ENCODE assay signal across 8 mouse cellular contexts in the genomic region with DNA sequence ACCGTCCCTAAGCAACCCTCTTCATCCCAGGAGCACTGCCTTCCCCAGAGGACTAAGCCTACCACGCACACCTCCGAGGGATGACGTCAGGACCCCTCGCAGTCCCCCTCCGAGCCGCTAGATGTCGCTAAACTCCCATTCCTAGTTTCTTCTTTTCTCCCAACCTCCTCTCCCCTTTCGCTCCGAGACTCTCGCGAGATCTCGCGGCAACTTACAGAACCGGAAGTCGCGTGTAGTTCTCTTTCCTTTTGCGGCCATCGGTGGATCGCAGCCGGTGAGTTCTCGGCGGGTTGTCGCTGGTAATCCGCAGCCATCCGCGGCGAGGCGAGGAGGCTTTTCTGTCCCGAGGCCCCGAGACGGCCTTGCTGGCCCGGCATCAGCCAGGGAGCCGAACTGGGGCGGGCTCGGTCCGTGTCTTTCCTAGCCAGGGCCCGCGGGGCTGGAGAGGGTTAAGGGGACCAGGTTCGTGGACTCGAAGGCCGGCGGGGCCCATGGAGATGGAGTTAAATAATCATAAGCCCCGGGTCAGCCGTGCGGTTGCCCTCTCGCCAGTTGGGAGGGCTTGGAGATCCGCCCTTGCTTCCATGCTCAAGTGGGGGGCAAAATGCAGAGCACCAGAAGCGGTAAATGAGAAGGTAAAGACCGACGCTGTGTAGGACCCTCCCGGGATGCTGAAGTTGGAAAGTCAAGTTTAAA. TPM values are rescaled to one million over a fixed set of nuclear protein-coding genes. Genes with fewer than 3 reads are reported as not detected.
DNase-seq lines count a peak whose midpoint lies in the region; ATAC-seq and TF ChIP-seq lines count a peak whose summit lies in the region.

A gene (plus strand): TSS at position 233 of the 696 bp plus-strand sequence.

- H3K27ac ChIP-seq in CH12.LX (ENCODE audit: insufficient read depth, low read depth): peak within 1 kb of the TSS; percentile 32
- H3K27ac ChIP-seq in forebrain, embryonic 11.5 days (ENCODE audit: low read depth, low read length): peak within 1 kb of the TSS; percentile 85
- peak within 1 kb of the TSS; percentile 87 for H3K27ac ChIP-seq in heart, embryonic 16.5 days (ENCODE audit: low read length)
- H3K27ac ChIP-seq in liver, embryonic 15.5 days (replicated peaks): peak within 1 kb of the TSS; percentile 81
- H3K27ac ChIP-seq in neural tube, embryonic 12.5 days: peak within 1 kb of the TSS; percentile 86

- peak; percentile 91 for ATAC-seq in forebrain, embryonic 11.5 days (replicated peaks; ENCODE audit: low FRiP score)
- ATAC-seq in heart, embryonic 16.5 days (replicated peaks; ENCODE audit: extremely low read depth, insufficient read depth, low FRiP score): peak; percentile 82
- peak; percentile 79 for ATAC-seq in liver, embryonic 15.5 days (ENCODE audit: insufficient read depth)
- ATAC-seq in neural tube, embryonic 12.5 days (ENCODE audit: low FRiP score, low read depth): peak; percentile 92

- TF ChIP-seq EP300 in CH12.LX (IDR thresholded peaks at IDR 0.05; ENCODE audit: low read length): no peak

- peak within 1 kb of the TSS; percentile 100 for H3K9ac ChIP-seq in CH12.LX (ENCODE audit: insufficient read depth, low read depth)
- peak within 1 kb of the TSS; percentile 98 for H3K9ac ChIP-seq in forebrain, embryonic 11.5 days (ENCODE audit: low read length)
- peak within 1 kb of the TSS; percentile 94 for H3K9ac ChIP-seq in heart, embryonic 16.5 days (ENCODE audit: low read length)
- H3K9ac ChIP-seq in liver, embryonic 15.5 days: peak within 1 kb of the TSS; percentile 88
- peak within 1 kb of the TSS; percentile 92 for H3K9ac ChIP-seq in neural tube, embryonic 12.5 days

- dilution Hi-C loops in CH12.LX (cut with MboI; ENCODE audit: extremely low pct_ligation_motif_present, extremely low pct_unique_long_range_greater_than_20kb, low sequenced_read_pairs): no loop called here

- DNase-seq in CH12.LX (ENCODE audit: extremely low read depth): peak; percentile 100
- DNase-seq in c-Kit-positive CD71-positive TER-119-negative erythroid progenitor cells, embryonic 14.5 days (ENCODE audit: low read depth): peak; percentile 99
- peak; percentile 99 for DNase-seq in forebrain, embryonic 11.5 days (ENCODE audit: low spot score)
- DNase-seq in kidney, postnatal 36 days: peak; percentile 99
- peak; percentile 99 for DNase-seq in telencephalon, adult 2 months (ENCODE audit: low read depth, low spot score)

- peaks cover 19% of the 10 kb centered on the region for H3K79me2 ChIP-seq in CH12.LX (replicated peaks; ENCODE audit: control insufficient read depth, extremely low read depth, insufficient read depth, poor library complexity, severe bottlenecking)

- TF ChIP-seq RAD21 in CH12.LX (IDR thresholded peaks at IDR 0.05; ENCODE audit: low read depth, low read length): no peak

- H3K4me2 ChIP-seq in CH12.LX (ENCODE audit: insufficient read depth, low read depth, poor library complexity, severe bottlenecking): peak within 1 kb of the TSS; percentile 80
- H3K4me2 ChIP-seq in forebrain, embryonic 11.5 days (ENCODE audit: low read depth, low read length, severe bottlenecking): peak within 1 kb of the TSS; percentile 70
- peak within 1 kb of the TSS; percentile 79 for H3K4me2 ChIP-seq in heart, embryonic 16.5 days (ENCODE audit: low read depth, low read length)
- peak within 1 kb of the TSS; percentile 79 for H3K4me2 ChIP-seq in liver, embryonic 15.5 days
- H3K4me2 ChIP-seq in neural tube, embryonic 12.5 days (replicated peaks): peak within 1 kb of the TSS; percentile 81

- peak; percentile 94 to 98 for TF ChIP-seq CTCF in CH12.LX (conservative IDR thresholded peaks at IDR 0.05 in 1 of 2, IDR thresholded peaks at IDR 0.05 in 1 of 2; ENCODE audit: low read depth in 2 of 2, low read length in 2 of 2)

- H3K4me3 ChIP-seq in CH12.LX (replicated peaks in 1 of 3; ENCODE audit: low read depth in 2 of 3, low read length in 2 of 3, poor library complexity in 1 of 3): peak within 1 kb of the TSS; percentile 71 to 92 (median 78)
- H3K4me3 ChIP-seq in forebrain, embryonic 11.5 days (ENCODE audit: low read depth, low read length): peak within 1 kb of the TSS; percentile 97
- H3K4me3 ChIP-seq in heart, embryonic 16.5 days (ENCODE audit: low read length): peak within 1 kb of the TSS; percentile 98
- peak within 1 kb of the TSS; percentile 91 for H3K4me3 ChIP-seq in liver, embryonic 15.5 days (replicated peaks)
- peak within 1 kb of the TSS; percentile 92 for H3K4me3 ChIP-seq in neural tube, embryonic 12.5 days

- peaks cover 5% of the 10 kb centered on the region for H3K9me3 ChIP-seq in CH12.LX (replicated peaks; ENCODE audit: low read length)
- H3K9me3 ChIP-seq in forebrain, embryonic 11.5 days (ENCODE audit: control insufficient read depth, low read length): no peaks in the 10 kb centered on the region
- no peaks in the 10 kb centered on the region for H3K9me3 ChIP-seq in heart, embryonic 16.5 days (replicated peaks; ENCODE audit: control insufficient read depth, low read length)
- no peaks in the 10 kb centered on the region for H3K9me3 ChIP-seq in liver, embryonic 15.5 days (replicated peaks)
- no peaks in the 10 kb centered on the region for H3K9me3 ChIP-seq in neural tube, embryonic 12.5 days

- WGBS in forebrain, embryonic 11.5 days: under 1% methylated on average over 52 of the region's 52 CpGs
- WGBS in heart, embryonic 16.5 days: under 1% methylated on average over 52 of the region's 52 CpGs
- WGBS in liver, embryonic 15.5 days (ENCODE audit: insufficient replicate concordance): under 1% methylated on average over 52 of the region's 52 CpGs
- WGBS in neural tube, embryonic 12.5 days: under 1% methylated on average over 52 of the region's 52 CpGs

- in situ Hi-C loops in CH12.LX (cut with MboI; ENCODE audit: low pct_ligation_motif_present, low pct_unique_long_range_greater_than_20kb, low sequenced_read_pairs): loop anchor here (5.0 kb wide), 1 partner anchor 71 kb away; no protein-coding TSS in a partner anchor

- peaks cover 18% of the 10 kb centered on the region for H3K27me3 ChIP-seq in CH12.LX (replicated peaks)
- H3K27me3 ChIP-seq in forebrain, embryonic 11.5 days (ENCODE audit: control insufficient read depth, insufficient read depth, low read length): no peaks in the 10 kb centered on the region
- H3K27me3 ChIP-seq in heart, embryonic 16.5 days (ENCODE audit: control insufficient read depth, insufficient read depth, low read length): peaks cover 3% of the 10 kb centered on the region; the same call in 1 of the 2 replicates
- H3K27me3 ChIP-seq in liver, embryonic 15.5 days: no peaks in the 10 kb centered on the region; the same call in 1 of the 2 replicates
- no peaks in the 10 kb centered on the region for H3K27me3 ChIP-seq in neural tube, embryonic 12.5 days (replicated peaks)

- peaks cover 34 to 42% of the 10 kb centered on the region in 2 experiments for H3K36me3 ChIP-seq in CH12.LX (replicated peaks in 1 of 2; ENCODE audit: control insufficient read depth in 1 of 2, insufficient read depth in 1 of 2, low read length in 1 of 2)
- H3K36me3 ChIP-seq in forebrain, embryonic 11.5 days (ENCODE audit: control insufficient read depth, insufficient read depth, low read length): peaks cover 24% of the 10 kb centered on the region
- H3K36me3 ChIP-seq in heart, embryonic 16.5 days (ENCODE audit: control insufficient read depth, insufficient read depth): peaks cover 34% of the 10 kb centered on the region
- H3K36me3 ChIP-seq in liver, embryonic 15.5 days (replicated peaks): peaks cover 41% of the 10 kb centered on the region
- peaks cover 37% of the 10 kb centered on the region for H3K36me3 ChIP-seq in neural tube, embryonic 12.5 days

- peaks cover 5 to 28% of the 10 kb centered on the region in 2 experiments; a peak in 3 of 4 replicates for H3K4me1 ChIP-seq in CH12.LX (ENCODE audit: control insufficient read depth in 1 of 2, insufficient read depth in 2 of 2)
- H3K4me1 ChIP-seq in forebrain, embryonic 11.5 days (replicated peaks; ENCODE audit: control insufficient read depth, insufficient read depth, low read length): peaks cover 2% of the 10 kb centered on the region; the same call in 1 of the 2 replicates
- H3K4me1 ChIP-seq in heart, embryonic 16.5 days (ENCODE audit: control insufficient read depth, insufficient read depth, low read length): peaks cover 9% of the 10 kb centered on the region
- peaks cover 60% of the 10 kb centered on the region for H3K4me1 ChIP-seq in liver, embryonic 15.5 days (replicated peaks)
- H3K4me1 ChIP-seq in neural tube, embryonic 12.5 days: peaks cover 8% of the 10 kb centered on the region

- peak; percentile 99 for TF ChIP-seq POLR2A in CH12.LX (IDR thresholded peaks at IDR 0.05; ENCODE audit: low read depth, low read length)

TF ChIP-seq in CH12.LX, 34 proteins besides CTCF, POLR2A, EP300 and RAD21 (continues in another document):
- TF ChIP-seq NELFE (IDR thresholded peaks at IDR 0.05; ENCODE audit: low read depth, low read length): peak; percentile 99
- TF ChIP-seq ZKSCAN1 (IDR thresholded peaks at IDR 0.05; ENCODE audit: borderline replicate concordance, low read depth, low read length): no peak
- no peak for TF ChIP-seq ETS1 (conservative IDR thresholded peaks at IDR 0.05; ENCODE audit: low read depth, low read length)
- TF ChIP-seq TBP (conservative IDR thresholded peaks at IDR 0.05; ENCODE audit: low read depth, low read length): peak; percentile 98
- peak; percentile 98 for TF ChIP-seq ELF1 (IDR thresholded peaks at IDR 0.05; ENCODE audit: low read depth, low read length)
- no peak for TF ChIP-seq ZC3H11A (IDR thresholded peaks at IDR 0.05; ENCODE audit: low read depth, low read length)
- peak; percentile 82 for TF ChIP-seq MYC (IDR thresholded peaks at IDR 0.05; ENCODE audit: low read depth, low read length)
- peak; percentile 88 for TF ChIP-seq BHLHE40 (IDR thresholded peaks at IDR 0.05; ENCODE audit: low read depth, low read length)
- TF ChIP-seq NRF1 (IDR thresholded peaks at IDR 0.05; ENCODE audit: low read depth, low read length): no peak
- no peak for TF ChIP-seq SMC3 (IDR thresholded peaks at IDR 0.05; ENCODE audit: low read depth, low read length)
- no peak for TF ChIP-seq MAFK (IDR thresholded peaks at IDR 0.05; ENCODE audit: insufficient replicate concordance, low read length)
- peak; percentile 100 for TF ChIP-seq TCF12 (IDR thresholded peaks at IDR 0.05; ENCODE audit: low read depth, low read length)
- peak; percentile 92 for TF ChIP-seq HCFC1 (IDR thresholded peaks at IDR 0.05; ENCODE audit: low read depth, low read length)
- peak; percentile 92 for TF ChIP-seq GABPA (IDR thresholded peaks at IDR 0.05; ENCODE audit: insufficient replicate concordance, low read depth, low read length)

RNA-seq across cellular contexts. Expression of the gene that starts here (rescaled TPM):
- 6,137 and 6,551 TPM in 2 replicates for total RNA-seq in CH12.LX (2012; rRNA removed)
- 6,202 and 6,508 TPM in 2 replicates for total RNA-seq in CH12.LX (2014; rRNA removed)
- polyA plus RNA-seq in CH12.LX (2012; ENCODE audit: insufficient read length, low read depth): 3,408 and 4,622 TPM in 2 replicates
- 825 and 852 TPM in 2 replicates for polyA plus RNA-seq in forebrain, embryonic 11.5 days (2014; fragmentation: Nextera tagmentation; extraction: Ambion mirVana)
- polyA plus RNA-seq in heart, embryonic 16.5 days (2015; fragmentation: Nextera tagmentation; extraction: Ambion mirVana): 505 and 551 TPM in 2 replicates
- 434 and 517 TPM in 2 replicates for polyA plus RNA-seq in liver, embryonic 15.5 days (2015; fragmentation: Nextera tagmentation; extraction: Ambion mirVana)
- 732 and 743 TPM in 2 replicates for polyA plus RNA-seq in neural tube, embryonic 12.5 days (2016; fragmentation: Nextera tagmentation; extraction: Ambion mirVana)

Comparison
In these comparisons a context has a peak if more than half of its experiments do, and no peak if none do; other contexts are left out.
1. Peak in every context shown above with its lines: DNase-seq, ATAC-seq, H3K4me3 ChIP-seq and H3K27ac ChIP-seq.
2. H3K27ac ChIP-seq: peak in every context shown above with its lines; median percentile 87 in heart, embryonic 16.5 days; 86 in neural tube, embryonic 12.5 days; 85 in forebrain, embryonic 11.5 days; 81 in liver, embryonic 15.5 days; 32 in CH12.LX.